Mouse (Mus musculus) testis, adult 2 months (tissue): ENCODE measurements at regions not wholly inside any gene's neighbourhood (a gene's known extent, or its start where the extent isn't known, plus 50 kb on each side); places are given as distances from the start of the nearest gene placed in this dataset.
"Not testable (repeated sequence)": the region's sequence is repeated elsewhere in the genome, so short reads cannot be mapped to it uniquely, and the experiment has no call there.

Source experiments
- H3K27ac ChIP-seq: fragments of 200-500 bp; 2 replicates; pipeline ENCODE4 v1.5.1; 2012; ENCODE audit warnings: low read depth, low read length; ENCODE audit not compliant: control insufficient read depth, insufficient read depth
- H3K27me3 ChIP-seq: fragments of 200-500 bp; 2 replicates; pipeline ENCODE4 v1.6.1; 2012; ENCODE audit warnings: mild to moderate bottlenecking, low read length, moderate library complexity; ENCODE audit not compliant: control insufficient read depth, insufficient read depth
- H3K36me3 ChIP-seq: fragments of 200-500 bp; 2 replicates; pipeline ENCODE4 v1.6.1; 2012; ENCODE audit warnings: mild to moderate bottlenecking, low read length; ENCODE audit not compliant: control insufficient read depth, insufficient read depth
- H3K4me1 ChIP-seq: fragments of 200-500 bp; 2 replicates; pipeline ENCODE4 v1.6.1; 2012; ENCODE audit warnings: low read length; ENCODE audit not compliant: control insufficient read depth, insufficient read depth
- H3K4me3 ChIP-seq: fragments of 200-500 bp; 2 replicates; pipeline ENCODE4 v1.5.1; 2012; ENCODE audit warnings: low read depth, mild to moderate bottlenecking, low read length, moderate library complexity, mixed read lengths; ENCODE audit not compliant: control insufficient read depth
- CTCF ChIP-seq: fragments of 200-500 bp; IDR thresholded peaks from 2 replicates; pipeline ENCODE4 v1.5.1; 2012; ENCODE audit warnings: low read depth, mild to moderate bottlenecking, inconsistent platforms, low read length, moderate library complexity; ENCODE audit not compliant: control insufficient read depth, insufficient read depth, insufficient replicate concordance
- POLR2A ChIP-seq: fragments of 200-500 bp; IDR thresholded peaks from 2 replicates; pipeline ENCODE4 v1.6.1; 2012; ENCODE audit warnings: low read depth, mild to moderate bottlenecking, inconsistent platforms, low read length, moderate library complexity; ENCODE audit not compliant: control insufficient read depth

- no peak overlapping the region for H3K4me3 ChIP-seq
Measured at GRCm38 (mm10) chr16:49430296-49430695, 268.7 kb upstream of the Ift57 start.

GRCm38 (mm10) chr16:49431902-49432301 is 267.1 kb upstream of the Ift57 start:
- Histone ChIP-seq H3K27ac (no peak overlapping the region), H3K36me3 (no peaks in the 10 kb centered on the region), H3K4me3 (no peak overlapping the region), H3K27me3 (no peaks in the 10 kb centered on the region), H3K4me1 (no peaks in the 10 kb centered on the region)
- TF ChIP-seq POLR2A (no peak), CTCF (no peak)

More at GRCm38 (mm10) chr16:49430296-49430695, 268.7 kb upstream of the Ift57 start:
- Histone ChIP-seq H3K27ac (no peak overlapping the region), H3K36me3 (no peaks in the 10 kb centered on the region), H3K27me3 (no peaks in the 10 kb centered on the region), H3K4me1 (no peaks in the 10 kb centered on the region)
- no peak for TF ChIP-seq POLR2A
- TF ChIP-seq CTCF, result no peak

- Histone ChIP-seq H3K4me3 (no peak overlapping the region), H3K27ac (no peak overlapping the region), H3K27me3 (no peaks in the 10 kb centered on the region), H3K4me1 (no peaks in the 10 kb centered on the region), H3K36me3 (no peaks in the 10 kb centered on the region)
- no peak for TF ChIP-seq CTCF
- no peak for TF ChIP-seq POLR2A
Measured at GRCm38 (mm10) chr16:49441225-49441624, 257.8 kb upstream of the Ift57 start.

GRCm38 (mm10) chr16:49447356-49447755 is 251.7 kb upstream of the Ift57 start:
- H3K27ac ChIP-seq, H3K36me3 ChIP-seq, H3K27me3 ChIP-seq, H3K4me3 ChIP-seq, H3K4me1 ChIP-seq: not testable (repeated sequence)

- no peak overlapping the region for H3K27ac ChIP-seq
- no peak overlapping the region for H3K4me3 ChIP-seq
- no peak for TF ChIP-seq POLR2A
- no peak for TF ChIP-seq CTCF
- no peaks in the 10 kb centered on the region; the same call in 1 of the 2 replicates for H3K4me1 ChIP-seq
- H3K27me3 ChIP-seq, result no peaks in the 10 kb centered on the region
- H3K36me3 ChIP-seq, result no peaks in the 10 kb centered on the region
Measured at GRCm38 (mm10) chr16:49493881-49494280, 205.2 kb upstream of the Ift57 start.

GRCm38 (mm10) chr16:49497521-49498010 is 201.5 kb upstream of the Ift57 start:
- no peaks in the 10 kb centered on the region for H3K27me3 ChIP-seq
- H3K4me1 ChIP-seq, result no peaks in the 10 kb centered on the region; the same call in 1 of the 2 replicates
- H3K27ac ChIP-seq, result no peak overlapping the region
- H3K4me3 ChIP-seq, result no peak overlapping the region
- no peaks in the 10 kb centered on the region for H3K36me3 ChIP-seq
- no peak for TF ChIP-seq CTCF
- no peak for TF ChIP-seq POLR2A

GRCm38 (mm10) chr16:49500818-49501217 is 198.2 kb upstream of the Ift57 start:
- peaks cover 2% of the 10 kb centered on the region for H3K4me1 ChIP-seq
- no peaks in the 10 kb centered on the region for H3K36me3 ChIP-seq
- no peak overlapping the region for H3K27ac ChIP-seq
- TF ChIP-seq POLR2A (no peak), CTCF (peak; percentile 10; the same call in 1 of the 2 replicates)
- H3K27me3 ChIP-seq, result no peaks in the 10 kb centered on the region
- no peak overlapping the region for H3K4me3 ChIP-seq

- Histone ChIP-seq H3K27me3 (no peaks in the 10 kb centered on the region), H3K4me3 (no peak overlapping the region; the same call in 1 of the 2 replicates), H3K36me3 (no peaks in the 10 kb centered on the region), H3K27ac (no peak overlapping the region), H3K4me1 (peaks cover 2% of the 10 kb centered on the region)
- TF ChIP-seq CTCF (no peak), POLR2A (no peak)
Measured at GRCm38 (mm10) chr16:49503897-49504413, 195.1 kb upstream of the Ift57 start.
